Mouse (Mus musculus) thymus, adult 2 months (tissue): ENCODE data around the gene Rbfox2.

Experiments
- CTCF ChIP-seq: fragments of 200-500 bp; IDR thresholded peaks from 2 replicates; pipeline ENCODE4 v1.5.1; 2012; ENCODE audit warnings: mild to moderate bottlenecking, control low read depth, low read length, moderate library complexity, borderline replicate concordance; ENCODE audit not compliant: control insufficient read depth, poor library complexity, insufficient read depth; ENCODE audit errors: extremely low read depth
- POLR2A ChIP-seq: fragments of 200-500 bp; IDR thresholded peaks from 2 replicates; pipeline ENCODE4 v1.6.1; 2012; ENCODE audit warnings: mild to moderate bottlenecking, low read length, control low read depth, moderate library complexity; ENCODE audit not compliant: control insufficient read depth, poor library complexity, insufficient read depth; ENCODE audit errors: extremely low read depth

DNA sequence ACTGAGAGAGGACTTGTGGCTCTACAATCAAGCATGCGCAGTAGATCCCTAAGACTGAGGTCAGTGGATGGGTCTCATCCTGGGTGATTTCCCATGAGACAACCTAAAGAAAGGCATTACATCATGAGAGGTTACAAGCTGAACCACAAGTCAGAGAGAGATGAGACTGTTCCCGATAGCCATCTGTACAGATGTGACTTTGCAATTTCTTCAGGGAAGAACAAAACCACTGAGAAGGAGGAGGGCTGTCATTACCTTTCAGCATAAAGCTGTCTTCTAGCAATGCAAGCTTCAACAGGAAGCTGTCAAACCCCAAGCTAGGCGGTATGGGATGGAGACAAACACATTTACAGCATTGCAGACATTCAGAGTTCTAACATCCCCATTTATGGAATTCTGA, 157.3 kb downstream of the Rbfox2 start:
- TF ChIP-seq POLR2A (no peak), CTCF (no peak)
